Mouse (Mus musculus) WW6 (cell line): ENCODE measurements around the gene Foxp3.

Experiments
- DNase-seq: peaks from one replicate; pipeline ENCODE4 v3.0.0-alpha.2; 2013; ENCODE audit warnings: low read depth, low spot score

The Foxp3 gene

DNA sequence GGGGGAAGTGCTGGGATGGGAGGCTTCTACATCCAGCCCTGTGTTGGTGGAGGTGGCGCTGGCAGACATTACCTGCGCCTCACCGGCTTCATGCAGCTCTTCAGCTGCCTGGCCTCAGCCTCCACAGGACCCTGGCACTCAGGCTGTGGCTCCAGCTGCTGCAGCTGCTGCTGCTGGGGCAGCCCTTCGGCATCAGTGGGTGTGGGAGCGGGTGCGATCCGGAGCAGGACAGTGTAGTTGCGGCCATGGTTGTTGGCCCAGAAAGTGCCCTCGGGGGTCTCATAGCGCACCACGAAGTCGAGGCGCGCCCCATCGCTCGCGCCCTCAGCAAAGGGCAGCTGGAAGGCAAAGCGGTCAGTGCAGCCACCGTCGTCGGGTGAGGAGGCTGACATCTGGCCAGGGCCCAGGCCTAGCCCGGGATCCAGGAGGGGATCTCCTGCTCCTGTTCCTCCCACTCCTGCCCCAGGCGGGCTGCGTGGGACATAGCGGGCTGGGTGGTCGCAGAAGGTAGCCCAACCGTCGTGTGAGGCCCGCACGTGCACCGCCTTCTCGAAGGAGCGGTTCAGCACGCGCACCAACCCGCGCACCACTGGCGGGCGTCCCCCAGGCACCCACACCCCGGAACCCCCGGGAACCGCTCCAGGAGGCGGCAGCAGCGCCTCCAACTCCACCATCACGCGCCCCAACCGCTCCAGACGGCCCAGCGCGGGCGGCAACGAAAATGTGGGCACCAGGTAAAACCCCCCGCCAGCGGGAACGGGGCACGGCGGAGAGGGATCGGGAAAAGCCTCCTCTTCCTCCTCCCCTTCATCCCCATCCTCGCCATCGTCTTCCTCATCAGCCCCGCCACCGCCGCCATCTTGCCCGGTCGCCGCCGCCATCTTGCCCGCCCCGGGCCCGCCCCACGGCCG lies at the start of gene Foxp3:
TSS of gene Foxp3 (plus strand) at position 469 of the 911 bp plus-strand sequence.
- no peak for DNase-seq

DNA sequence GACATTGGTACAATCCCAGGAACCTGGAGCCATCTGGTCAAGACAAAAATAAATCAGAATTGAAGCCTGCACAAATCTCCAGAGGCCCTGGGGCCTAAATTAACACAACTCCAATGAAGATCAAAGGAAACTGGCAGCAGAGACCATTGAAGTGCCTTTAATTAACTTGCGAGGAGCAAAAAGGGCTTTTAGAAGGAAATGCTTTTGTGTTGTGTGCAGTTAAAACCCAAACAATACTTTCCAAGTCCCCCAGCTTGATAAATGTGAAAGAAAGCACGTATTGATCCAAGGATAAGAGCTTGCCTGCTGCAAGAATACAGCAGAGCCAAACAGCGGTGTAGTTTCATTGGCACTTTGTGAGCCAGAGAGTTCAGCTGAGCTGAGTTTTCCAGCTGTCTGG lies 48.5 kb upstream of the Foxp3 start:
- DNase-seq: no peak

GRCm38 (mm10) chrX:7553474-7553873 lies 20.0 kb upstream of the Foxp3 start:
- no peak for DNase-seq

- DNase-seq: no peak
Measured at GRCm38 (mm10) chrX:7563076-7563475, 10.4 kb upstream of the Foxp3 start.

DNA sequence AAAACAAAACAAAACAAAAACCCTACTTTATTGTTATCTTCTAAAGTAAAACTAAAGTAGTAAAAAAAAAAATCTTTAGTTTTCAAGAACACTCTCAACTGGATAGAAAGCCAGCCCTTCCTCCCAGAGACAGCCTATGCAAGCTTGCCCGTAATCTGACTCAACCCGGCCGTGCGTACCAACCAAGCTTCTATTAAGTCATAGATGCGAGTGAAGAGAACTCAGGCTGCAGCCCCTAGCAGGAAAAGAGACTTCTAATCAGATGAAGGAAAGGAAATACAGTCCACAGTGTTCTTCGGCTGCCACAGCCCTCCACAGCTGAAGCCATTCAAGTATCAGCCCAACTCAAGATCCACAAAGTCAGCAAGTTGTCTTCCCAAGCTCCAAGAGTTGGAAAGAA lies 7.1 kb upstream of the Foxp3 start:
- DNase-seq: no peak

DNA sequence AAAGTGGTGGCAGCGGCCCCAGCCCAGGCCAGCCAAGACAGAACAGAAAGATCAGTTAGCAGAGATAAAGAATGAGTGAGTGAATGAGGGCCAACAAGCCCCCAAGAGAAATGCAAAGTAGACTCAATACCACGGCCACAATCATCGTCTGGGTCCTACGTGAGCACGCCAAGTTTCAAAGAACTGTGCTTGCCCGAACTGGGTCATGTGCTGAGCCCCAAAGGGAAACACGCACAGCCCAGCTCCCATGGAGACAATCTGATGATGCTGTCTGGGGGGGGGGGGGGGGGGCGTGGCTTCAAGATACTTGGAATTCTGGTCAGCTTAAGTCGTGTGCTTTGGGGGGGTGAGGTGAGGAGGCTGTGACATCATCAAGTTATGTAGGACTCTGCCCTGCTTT lies 6.0 kb upstream of the Foxp3 start:
- DNase-seq: no peak

DNA sequence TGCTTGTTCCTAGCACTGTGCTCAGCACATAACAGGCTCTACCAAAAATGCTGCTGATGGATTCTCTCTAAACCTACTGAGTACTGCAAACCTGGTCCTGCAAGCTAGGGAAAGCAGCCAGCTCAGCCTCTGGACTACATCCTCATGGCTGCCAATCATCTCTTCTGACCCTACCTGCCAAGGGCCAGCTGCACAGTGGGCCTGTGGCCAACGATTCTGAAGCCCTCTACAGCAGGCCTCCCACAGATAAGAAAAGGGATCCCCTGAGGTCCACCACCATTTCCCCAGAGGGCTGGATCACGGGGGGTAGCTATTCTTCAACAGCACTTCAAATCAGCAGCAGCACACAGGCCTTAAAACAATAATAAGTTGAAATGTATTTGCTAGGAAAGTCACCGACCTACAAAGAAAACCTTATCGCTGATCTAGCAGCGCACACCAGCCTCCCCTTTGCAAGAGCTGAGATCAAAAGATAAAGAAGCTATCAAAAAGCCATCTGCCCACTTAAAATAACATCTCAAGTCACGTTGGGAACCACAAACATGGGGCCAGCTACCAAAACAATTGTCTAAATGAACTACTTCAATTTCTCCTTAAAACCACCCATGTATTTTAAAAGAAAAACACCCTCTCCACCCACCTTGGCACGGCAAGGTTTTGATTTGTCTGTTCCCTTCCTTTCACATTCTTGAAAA lies 2.8 kb upstream of the Foxp3 start:
- no peak for DNase-seq

DNA sequence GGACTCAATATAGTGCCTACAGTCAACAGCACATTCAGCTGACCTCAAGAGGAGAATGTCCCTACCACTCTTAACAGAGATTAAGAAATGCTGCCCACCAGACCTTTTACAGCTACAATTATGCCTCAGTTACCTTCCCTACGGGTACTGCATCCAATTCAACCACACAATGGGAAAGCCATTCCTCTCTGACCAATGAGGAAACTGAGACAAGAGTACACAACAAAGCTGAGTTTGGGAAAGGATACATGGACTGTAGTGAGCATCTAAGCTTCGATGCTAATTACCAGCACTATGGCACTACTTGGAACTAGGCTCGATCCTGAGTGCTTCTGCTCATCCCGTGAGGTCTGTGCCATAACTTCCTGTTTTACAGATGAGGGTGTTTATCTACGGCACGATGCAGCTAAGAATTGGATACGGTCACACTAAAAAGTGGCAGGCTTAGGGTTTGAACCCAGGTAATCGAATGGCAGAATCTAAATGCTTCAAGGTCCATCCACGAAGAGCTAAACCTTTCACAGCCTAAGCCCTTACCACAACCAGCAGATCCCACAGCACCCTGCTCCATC lies 1.8 kb upstream of the Foxp3 start:
- DNase-seq: no peak

DNA sequence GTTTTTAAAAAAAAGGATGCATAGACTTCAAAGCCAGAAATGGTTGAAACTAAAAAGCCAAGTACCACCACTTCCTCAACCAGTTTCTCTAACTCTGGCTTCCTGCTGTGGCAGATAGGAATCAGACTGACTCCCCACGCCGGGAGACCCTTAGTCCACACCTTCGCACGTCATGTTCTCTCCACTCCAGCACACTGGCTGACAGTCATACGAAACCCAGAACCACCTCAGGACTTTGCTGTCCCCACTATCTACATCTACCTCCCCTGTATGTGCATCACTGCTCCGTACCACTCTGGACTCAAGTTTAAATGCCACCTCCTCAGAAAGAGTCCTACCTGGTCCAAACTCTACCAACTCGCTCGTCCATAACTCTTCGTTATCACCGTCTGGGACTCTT lies 978 bp upstream of the Foxp3 start:
- no peak for DNase-seq

DNA sequence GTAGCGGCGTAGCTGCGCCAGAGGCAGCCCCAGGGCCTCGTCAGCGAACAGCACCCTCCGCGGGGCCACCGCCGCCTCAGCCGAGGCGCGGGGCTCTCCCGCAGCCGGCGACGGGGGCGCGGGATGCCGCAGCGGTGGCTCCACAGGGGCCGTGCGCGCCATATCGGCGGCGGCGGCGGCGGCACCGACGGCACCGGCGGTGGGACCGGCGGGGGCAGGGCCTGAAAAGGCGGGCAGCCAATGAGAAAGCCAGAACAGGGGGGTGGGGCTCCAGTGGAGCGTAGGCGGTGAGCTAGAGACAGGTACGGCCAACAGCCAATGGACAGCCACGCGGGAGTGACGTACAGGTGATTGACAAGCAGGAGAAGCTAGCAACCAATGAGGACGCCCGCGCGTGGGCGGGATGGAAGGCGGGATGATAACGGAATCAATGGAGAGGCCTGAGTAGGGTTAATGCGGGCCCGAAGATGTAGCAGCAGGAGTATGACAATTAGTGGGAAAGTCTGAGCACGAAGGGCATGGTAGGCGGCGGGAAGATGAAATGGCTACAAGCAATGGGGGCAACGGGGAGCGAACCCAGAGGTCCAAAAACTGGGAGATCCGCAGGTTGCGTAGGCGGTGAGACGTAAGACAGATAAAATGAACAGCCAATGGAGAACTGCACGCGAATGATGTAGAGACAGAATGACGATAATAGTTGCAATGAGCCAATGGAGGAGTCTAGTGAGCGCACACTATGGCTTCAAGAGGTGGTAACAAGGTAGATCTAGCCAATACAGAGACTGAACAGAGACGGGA lies 842 bp downstream of the Foxp3 start, which contains the start of gene Ppp1r3f:
TSS of gene Ppp1r3f (minus strand) at position 197 of the 798 bp plus-strand sequence.
- DNase-seq: peak; percentile 71

- DNase-seq: no peak
Measured at GRCm38 (mm10) chrX:7574885-7575231, 1.4 kb downstream of the Foxp3 start.

- no peak for DNase-seq
Measured at GRCm38 (mm10) chrX:7581151-7581550, 7.7 kb downstream of the Foxp3 start.

DNA sequence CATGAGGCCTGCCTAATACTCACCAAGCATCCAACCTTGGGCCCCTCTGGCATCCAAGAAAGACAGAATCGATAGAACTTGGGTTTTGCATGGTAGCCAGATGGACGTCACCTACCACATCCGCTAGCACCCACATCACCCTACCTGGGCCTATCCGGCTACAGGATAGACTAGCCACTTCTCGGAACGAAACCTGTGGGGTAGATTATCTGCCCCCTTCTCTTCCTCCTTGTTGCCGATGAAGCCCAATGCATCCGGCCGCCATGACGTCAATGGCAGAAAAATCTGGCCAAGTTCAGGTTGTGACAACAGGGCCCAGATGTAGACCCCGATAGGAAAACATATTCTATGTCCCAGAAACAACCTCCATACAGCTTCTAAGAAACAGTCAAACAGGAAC lies 10.4 kb downstream of the Foxp3 start:
- DNase-seq: no peak

GRCm38 (mm10) chrX:7586356-7586755 lies 12.9 kb downstream of the Foxp3 start:
- no peak for DNase-seq

GRCm38 (mm10) chrX:7595371-7595770 lies 21.9 kb downstream of the Foxp3 start:
- DNase-seq: no peak

DNA sequence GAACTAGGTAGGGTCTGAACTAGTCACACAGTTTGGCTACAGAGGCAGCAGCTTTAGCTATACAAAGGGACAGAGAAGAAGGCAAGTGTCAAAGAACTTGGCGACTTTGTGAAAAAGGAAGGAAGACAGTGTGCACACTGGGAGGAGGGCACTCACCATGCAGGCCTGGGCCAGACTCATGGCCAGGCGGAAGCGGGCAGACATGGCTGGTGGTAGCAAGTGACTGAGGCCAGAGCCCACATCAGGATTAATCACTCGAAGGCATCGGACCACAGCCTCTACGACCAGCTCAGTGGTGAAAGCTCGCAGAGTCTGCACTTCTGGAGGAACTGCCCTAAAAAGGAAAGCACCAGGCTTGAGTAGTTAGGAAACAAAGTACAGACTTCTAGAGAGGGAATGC lies 30.6 kb downstream of the Foxp3 start:
- DNase-seq: no peak

- DNase-seq: peak; percentile 45
Measured at GRCm38 (mm10) chrX:7604879-7605574, 31.6 kb downstream of the Foxp3 start, which contains the start of gene Ccdc22. Gene Ccdc22 (minus strand): TSS chrX:7605517.

DNA sequence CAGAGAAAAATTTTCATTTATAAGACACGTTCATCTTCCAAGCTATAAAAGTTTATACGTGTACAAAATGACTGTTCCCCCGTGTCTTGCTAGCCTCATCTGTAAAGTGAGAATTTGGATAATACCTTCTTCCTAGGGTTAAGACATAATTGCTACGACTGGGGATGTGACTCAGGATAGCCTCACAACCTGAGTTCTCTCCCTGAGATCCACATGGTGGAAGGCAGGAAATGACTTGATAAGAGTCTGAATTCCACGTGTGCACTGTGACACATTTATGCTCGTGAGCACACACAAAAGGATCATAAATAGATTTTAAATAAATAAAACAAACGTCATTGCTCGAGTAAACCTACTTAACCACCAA lies 32.1 kb downstream of the Foxp3 start:
- DNase-seq: no peak

- no peak for DNase-seq
Measured at GRCm38 (mm10) chrX:7606783-7607182, 33.3 kb downstream of the Foxp3 start, which contains the start of gene Cacna1f. Gene Cacna1f (plus strand): TSS chrX:7607083.

DNA sequence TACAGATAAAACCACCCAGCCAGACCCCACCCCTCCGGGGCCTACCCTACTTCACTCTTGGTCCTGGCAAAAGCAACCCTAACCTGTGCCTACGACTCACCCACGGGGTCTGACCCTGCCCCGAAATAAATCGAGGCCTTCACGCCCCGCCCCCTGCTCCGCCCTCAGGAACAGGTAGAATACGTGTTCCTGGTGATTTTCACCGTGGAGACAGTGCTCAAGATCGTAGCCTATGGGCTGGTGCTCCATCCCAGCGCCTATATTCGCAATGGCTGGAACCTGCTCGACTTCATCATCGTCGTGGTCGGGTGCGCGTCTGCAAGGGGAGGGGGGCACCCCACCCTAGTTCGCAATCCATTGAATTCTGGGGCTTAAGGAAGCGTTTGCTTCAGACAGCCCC lies 36.6 kb downstream of the Foxp3 start:
- DNase-seq: no peak
